Mouse (Mus musculus) adrenal gland, adult (tissue): Measurements from ENCODE around the gene Pgghg.

Experiments
- DNase-seq, 2 experiments: peaks; one replicate each; pipeline ENCODE4 v3.0.0; 2022 to 2023; ENCODE audit warnings: low spot score in 1 of 2; ENCODE audit not compliant: inconsistent age in 2 of 2

Pgghg gene

DNA sequence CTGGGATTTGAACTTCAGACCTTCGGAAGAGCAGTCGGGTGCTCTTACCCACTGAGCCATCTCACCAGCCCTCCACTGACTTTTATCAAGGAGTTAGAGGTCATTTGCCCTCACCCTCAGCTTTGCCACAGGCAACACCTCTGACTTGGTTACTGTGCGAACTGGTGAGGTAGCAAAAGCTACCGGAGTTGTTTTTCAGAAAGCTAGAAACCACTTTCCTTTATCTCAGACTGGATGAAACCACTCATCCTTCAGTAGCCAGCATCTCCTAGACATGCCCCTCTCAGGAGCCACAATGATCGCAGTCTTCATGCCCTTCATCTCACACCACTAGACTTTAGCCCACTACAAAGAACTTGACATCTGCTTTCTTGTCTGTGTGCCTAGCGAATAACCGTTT is 41.8 kb downstream of the Pgghg start:
- no peak for DNase-seq

DNA sequence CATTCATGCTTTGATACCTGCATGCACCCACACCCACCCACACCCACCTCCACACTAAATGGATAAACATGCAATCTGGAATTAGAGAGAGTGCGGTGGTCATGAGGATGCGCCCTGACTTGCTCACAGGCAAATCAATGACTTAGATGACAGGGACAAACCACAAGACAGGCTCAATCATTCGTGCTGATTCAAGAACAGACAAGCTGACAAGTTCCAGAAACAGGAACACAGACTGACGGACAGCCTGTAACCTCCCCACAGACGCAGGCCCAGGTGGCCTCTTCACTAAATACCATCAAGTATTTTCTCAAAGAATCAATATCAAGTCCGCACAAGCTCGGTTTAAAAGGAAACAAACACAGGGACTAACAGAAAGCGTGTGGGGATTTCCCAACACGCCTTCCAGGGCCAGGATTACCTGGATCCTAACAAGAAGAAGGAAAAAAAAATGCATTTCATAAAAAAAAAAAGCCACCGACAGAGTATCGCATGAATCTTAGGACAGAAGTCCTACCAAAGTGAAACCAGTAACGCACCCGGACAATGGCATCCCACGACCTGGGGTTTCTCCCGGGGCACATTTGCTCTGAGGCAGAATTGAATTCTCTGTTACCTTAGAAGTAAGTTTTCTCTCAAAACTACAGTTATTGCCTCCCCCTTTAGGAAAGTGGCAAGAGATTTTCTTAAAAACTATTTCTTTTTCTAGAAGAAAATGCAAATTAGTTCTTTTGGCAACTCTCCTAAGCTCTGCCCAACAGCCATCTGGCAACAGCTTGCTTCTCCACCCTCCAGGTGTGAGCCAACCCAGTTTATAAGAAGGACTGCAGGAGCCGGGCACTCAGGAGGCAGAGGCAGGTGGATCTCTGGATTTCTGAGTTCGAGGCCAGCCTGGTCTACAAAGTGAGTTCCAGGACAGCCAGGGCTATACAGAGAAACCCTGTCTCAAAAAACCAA is 46.3 kb downstream of the Pgghg start:
- no peak for DNase-seq

GRCm38 (mm10) chr7:140989022-140989421 is 47.8 kb downstream of the Pgghg start:
- DNase-seq = no peak

GRCm38 (mm10) chr7:140990185-140990584 is 49.0 kb downstream of the Pgghg start:
- DNase-seq = no peak

GRCm38 (mm10) chr7:140990622-140991021 is 49.4 kb downstream of the Pgghg start:
- no peak for DNase-seq

DNA sequence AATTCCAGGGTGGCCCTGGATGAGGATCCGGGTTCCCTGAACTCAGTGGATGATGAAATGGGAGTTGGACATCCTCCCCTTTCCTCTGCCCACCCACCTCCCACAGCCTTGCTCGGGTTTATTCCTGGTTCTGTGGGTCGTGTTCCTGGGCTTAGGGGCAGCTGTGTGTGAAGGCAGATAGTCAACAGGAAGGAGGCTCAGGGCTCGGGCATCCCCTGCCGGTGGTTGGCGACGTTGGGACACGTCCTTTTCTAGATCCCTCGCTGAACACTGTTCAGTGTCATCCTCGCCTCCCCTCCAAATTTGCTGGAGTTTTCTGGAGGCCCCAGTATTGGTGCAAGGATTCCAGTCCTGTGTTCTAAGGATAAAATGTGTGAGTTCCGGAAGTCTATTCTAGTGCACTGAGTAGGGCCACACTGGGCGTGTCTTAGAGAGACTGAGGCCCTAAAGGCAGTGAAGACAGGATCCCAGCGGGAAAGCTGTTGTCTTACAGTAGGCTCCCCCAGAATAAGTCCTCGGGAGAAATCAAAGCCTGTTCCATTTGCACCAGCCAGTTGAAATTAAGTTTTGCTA is 50.0 kb downstream of the Pgghg start:
- no peak for DNase-seq
